Mouse (Mus musculus): ENCODE results near the gene 1700020L24Rik.

- TF ChIP-seq POLR2A (IDR thresholded peaks at IDR 0.05; ENCODE audit: borderline replicate concordance, low read depth, low read length) (no peak), CTCF (IDR thresholded peaks at IDR 0.05; ENCODE audit: low read depth, low read length) (no peak)
Measured at GRCm38 (mm10) chr11:83467120-83467652, 29.7 kb downstream of the 1700020L24Rik start.
